Mouse (Mus musculus): ENCODE data around the gene Nck2.

DNA sequence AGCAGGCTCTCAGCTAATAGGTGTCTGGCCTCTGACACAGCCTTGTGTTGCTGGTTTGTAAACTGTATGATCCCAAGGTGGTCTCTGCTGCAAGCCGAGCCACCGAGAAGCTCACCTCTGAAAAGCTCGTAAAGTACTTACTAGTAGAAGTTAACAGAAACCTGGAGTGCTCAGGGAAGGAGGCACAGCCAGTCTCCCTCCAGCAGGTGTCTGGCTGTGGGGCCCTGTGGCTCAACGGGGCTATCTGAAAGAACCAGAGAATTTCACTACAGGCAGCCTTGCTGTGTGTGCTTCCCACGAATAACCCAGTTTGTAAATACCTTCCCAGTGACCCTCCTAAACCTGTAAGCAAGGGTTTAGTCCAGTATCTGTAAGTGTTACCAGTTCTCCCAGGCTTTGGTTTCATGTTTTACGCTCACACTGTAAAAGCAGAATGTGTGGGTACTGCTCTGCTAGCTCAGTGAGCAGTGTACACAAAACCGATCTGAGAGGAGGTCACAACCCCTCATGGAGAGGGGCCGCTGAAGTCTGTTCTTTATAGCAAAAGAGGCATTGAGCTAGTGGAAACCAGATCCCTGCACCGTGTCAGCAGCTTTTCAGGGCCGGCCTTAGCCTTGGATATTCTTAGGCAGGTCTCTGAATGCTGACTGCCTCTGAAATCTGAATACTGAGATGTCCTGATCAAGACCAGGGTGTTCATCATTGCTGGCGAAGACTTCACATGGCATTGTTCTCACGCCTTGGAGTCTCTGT, 111.0 kb downstream of the Nck2 start:
- no peak for TF ChIP-seq CTCF (conservative IDR thresholded peaks at IDR 0.05; ENCODE audit: insufficient read depth, insufficient read length, low read depth, low read length)
- TF ChIP-seq POLR2A (IDR thresholded peaks at IDR 0.05; ENCODE audit: low read depth, low read length) = no peak

Data from kidney, adult 2 months (tissue).